Mouse (Mus musculus) kidney, adult 2 months (tissue): ENCODE data around the gene Hoxa3. TPM values are rescaled to one million over a fixed set of nuclear protein-coding genes. Genes with fewer than 3 reads are reported as not detected.

Experiments
- DNase-seq: peaks from one replicate; pipeline ENCODE4 v3.0.0; 2021
- H3K27ac ChIP-seq: fragments of 200-500 bp; 2 replicates; pipeline ENCODE4 v1.5.1; 2012; ENCODE audit warnings: low read depth, low read length, control low read depth, inconsistent platforms; ENCODE audit not compliant: insufficient read depth
- H3K27me3 ChIP-seq: fragments of 200-500 bp; replicated peaks from 2 replicates; pipeline ENCODE4 v1.6.1; 2012; ENCODE audit warnings: mild to moderate bottlenecking, moderate library complexity, low read length, inconsistent platforms; ENCODE audit not compliant: control insufficient read depth, insufficient read depth
- H3K36me3 ChIP-seq: fragments of 200-500 bp; 2 replicates; pipeline ENCODE4 v1.6.1; 2012; ENCODE audit warnings: mild to moderate bottlenecking, moderate library complexity, low read length, inconsistent platforms; ENCODE audit not compliant: control insufficient read depth, insufficient read depth
- H3K4me1 ChIP-seq: fragments of 200-500 bp; 2 replicates; pipeline ENCODE4 v1.6.1; 2011; ENCODE audit warnings: low read length; ENCODE audit not compliant: control insufficient read depth, insufficient read depth
- H3K4me3 ChIP-seq: fragments of 200-500 bp; 2 replicates; pipeline ENCODE4 v1.5.1; 2011; ENCODE audit warnings: mild to moderate bottlenecking, low read depth, low read length, control low read depth; ENCODE audit not compliant: insufficient read depth
- CTCF ChIP-seq: fragments of 200-500 bp; conservative IDR thresholded peaks from 2 replicates; pipeline ENCODE4 v1.5.1; 2011; ENCODE audit warnings: low read depth, mild to moderate bottlenecking, control low read depth, low read length, moderate library complexity, mixed read lengths; ENCODE audit not compliant: insufficient read depth, insufficient read length
- POLR2A ChIP-seq: fragments of 200-500 bp; IDR thresholded peaks from one replicate; pipeline ENCODE4 v1.6.1; 2011; ENCODE audit warnings: low read depth, low read length, control low read depth
- WGBS: fragments of 180-500 bp; shearing (Covaris S2); methylation state at CpG from one replicate; pipeline ENCODE4 v1.1.7; 2018; 5-methylcytosine and 5-hydroxymethylcytosine counted together
- polyA plus RNA-seq: library from polyadenylated mRNA; depleted of rRNA; stranded (reverse); fragments of >200 nt; gene quantifications from 2 replicates; pipeline ENCODE4 v1.2.3, GENCODE M21; 2012

Hoxa3 gene
- polyA plus RNA-seq, 1 experiment: 7.6 TPM

GRCm38 (mm10) chr6:52172501-52172900 is 40.6 kb downstream of the Hoxa3 start:
- peaks cover 13% of the 10 kb centered on the region; the same call in 1 of the 2 replicates for H3K4me1 ChIP-seq
- H3K4me3 ChIP-seq: peak overlapping the region; percentile 48
- TF ChIP-seq CTCF: no peak
- TF ChIP-seq POLR2A: no peak
- WGBS: 9% methylated on average over 35 of the region's 35 CpGs
- peak overlapping the region; percentile 75 for H3K27ac ChIP-seq
- H3K27me3 ChIP-seq: no peaks in the 10 kb centered on the region
- DNase-seq: peak; percentile 95
- no peaks in the 10 kb centered on the region; the same call in 1 of the 2 replicates for H3K36me3 ChIP-seq

- TF ChIP-seq CTCF (no peak), POLR2A (no peak)
- no peaks in the 10 kb centered on the region; the same call in 1 of the 2 replicates for H3K36me3 ChIP-seq
- peak; percentile 65 for DNase-seq
- H3K27ac ChIP-seq: no peak overlapping the region
- peaks cover 13% of the 10 kb centered on the region; the same call in 1 of the 2 replicates for H3K4me1 ChIP-seq
- WGBS: 31% methylated on average over 7 of the region's 7 CpGs
- H3K4me3 ChIP-seq: no peak overlapping the region; the same call in 1 of the 2 replicates
- no peaks in the 10 kb centered on the region for H3K27me3 ChIP-seq
These were observed 41.2 kb downstream of the Hoxa3 start for GRCm38 (mm10) chr6:52171938-52172337.

GRCm38 (mm10) chr6:52171331-52171730 is 41.8 kb downstream of the Hoxa3 start:
- Histone ChIP-seq H3K4me1 (peaks cover 10% of the 10 kb centered on the region; the same call in 1 of the 2 replicates), H3K4me3 (no peak overlapping the region), H3K36me3 (no peaks in the 10 kb centered on the region; the same call in 1 of the 2 replicates), H3K27ac (peak overlapping the region; percentile 26; the same call in 1 of the 2 replicates), H3K27me3 (no peaks in the 10 kb centered on the region)
- DNase-seq: no peak
- no peak for TF ChIP-seq POLR2A
- 55% methylated on average over 4 of the region's 4 CpGs for WGBS

GRCm38 (mm10) chr6:52170898-52171223 is 42.3 kb downstream of the Hoxa3 start:
- H3K27ac ChIP-seq: peak overlapping the region; percentile 46; the same call in 1 of the 2 replicates
- DNase-seq: no peak
- no peaks in the 10 kb centered on the region; the same call in 1 of the 2 replicates for H3K36me3 ChIP-seq
- TF ChIP-seq POLR2A (no peak), CTCF (no peak)
- H3K4me3 ChIP-seq: no peak overlapping the region
- H3K27me3 ChIP-seq: no peaks in the 10 kb centered on the region
- 63% methylated on average over 5 of the region's 5 CpGs for WGBS
- peaks cover 9% of the 10 kb centered on the region; the same call in 1 of the 2 replicates for H3K4me1 ChIP-seq

GRCm38 (mm10) chr6:52170166-52170897 is 42.8 kb downstream of the Hoxa3 start:
- peak; percentile 62 for DNase-seq
- TF ChIP-seq POLR2A (no peak), CTCF (no peak)
- Histone ChIP-seq H3K27ac (peak overlapping the region; percentile 46; the same call in 1 of the 2 replicates), H3K36me3 (no peaks in the 10 kb centered on the region; the same call in 1 of the 2 replicates), H3K4me3 (no peak overlapping the region), H3K4me1 (peaks cover 9% of the 10 kb centered on the region; the same call in 1 of the 2 replicates), H3K27me3 (no peaks in the 10 kb centered on the region)
- 62% methylated on average over 40 of the region's 40 CpGs for WGBS

- no peak for DNase-seq
- Histone ChIP-seq H3K27ac (no peak overlapping the region), H3K27me3 (no peaks in the 10 kb centered on the region), H3K36me3 (no peaks in the 10 kb centered on the region; the same call in 1 of the 2 replicates), H3K4me3 (no peak overlapping the region), H3K4me1 (0 out of 2 replicates have a peak, but pooled peaks cover 5% of the 10 kb centered on the region)
- TF ChIP-seq POLR2A: no peak
- no peak for TF ChIP-seq CTCF
- WGBS: 70% methylated on average over 16 of the region's 16 CpGs
These were observed 43.5 kb downstream of the Hoxa3 start for GRCm38 (mm10) chr6:52169499-52170165.
